Mouse (Mus musculus) embryonic fibroblast, embryonic 13.5 days (primary cell): ENCODE data around the gene Themis3. TPM values are rescaled to one million over a fixed set of nuclear protein-coding genes. Genes with fewer than 3 reads are reported as not detected.

Experiments used
- H3K27ac ChIP-seq: 2 replicates; pipeline ENCODE4 v1.5.1; 2012; ENCODE audit warnings: low read length, control low read depth, inconsistent platforms; ENCODE audit not compliant: insufficient read depth
- H3K4me1 ChIP-seq: 2 replicates; pipeline ENCODE4 v1.6.1; 2011; ENCODE audit warnings: low read length; ENCODE audit not compliant: control insufficient read depth, insufficient read depth
- H3K4me3 ChIP-seq: 2 replicates; pipeline ENCODE4 v1.5.1; 2011; ENCODE audit warnings: mild to moderate bottlenecking, control low read depth, low read length; ENCODE audit not compliant: insufficient read depth
- CTCF ChIP-seq: IDR thresholded peaks from 2 replicates; pipeline ENCODE4 v1.5.1; 2011; ENCODE audit warnings: mild to moderate bottlenecking, control low read depth, low read length, moderate library complexity, borderline replicate concordance; ENCODE audit not compliant: insufficient read depth
- POLR2A ChIP-seq: IDR thresholded peaks from 2 replicates; pipeline ENCODE4 v1.6.1; 2011; ENCODE audit warnings: low read depth, mild to moderate bottlenecking, control low read depth, low read length, moderate library complexity
- polyA plus RNA-seq: library from polyadenylated mRNA; stranded (reverse); fragments of >200 nt; gene quantifications from 2 replicates; pipeline ENCODE4 v1.2.4, GENCODE M21; 2011; ENCODE audit warnings: low read depth; ENCODE audit not compliant: missing spikeins, insufficient read length

Gene Themis3
- polyA plus RNA-seq, 1 experiment = not detected

GRCm38 (mm10) chr17:66586741-66587140, 7.7 kb downstream of the Themis3 start:
- Histone ChIP-seq H3K4me1 (no peaks in the 10 kb centered on the region), H3K27ac (no peak overlapping the region), H3K4me3 (no peak overlapping the region)
- no peak for TF ChIP-seq CTCF
- no peak for TF ChIP-seq POLR2A

GRCm38 (mm10) chr17:66586078-66586477, 8.3 kb downstream of the Themis3 start:
- TF ChIP-seq CTCF = no peak
- TF ChIP-seq POLR2A = no peak
- Histone ChIP-seq H3K4me1 (no peaks in the 10 kb centered on the region), H3K4me3 (no peak overlapping the region), H3K27ac (no peak overlapping the region)

- H3K4me1 ChIP-seq = no peaks in the 10 kb centered on the region
- no peak overlapping the region for H3K27ac ChIP-seq
- TF ChIP-seq POLR2A = no peak
- H3K4me3 ChIP-seq = no peak overlapping the region
These were observed 13.4 kb downstream of the Themis3 start for GRCm38 (mm10) chr17:66580990-66581389.

GRCm38 (mm10) chr17:66578007-66578406, 16.4 kb downstream of the Themis3 start:
- H3K4me1 ChIP-seq = no peaks in the 10 kb centered on the region
- TF ChIP-seq CTCF (peak; percentile 74; the same call in 1 of the 2 replicates), POLR2A (no peak)

GRCm38 (mm10) chr17:66577507-66577906, 16.9 kb downstream of the Themis3 start:
- Histone ChIP-seq H3K27ac (no peak overlapping the region), H3K4me3 (no peak overlapping the region), H3K4me1 (no peaks in the 10 kb centered on the region)
- TF ChIP-seq CTCF = no peak
- no peak for TF ChIP-seq POLR2A

More at GRCm38 (mm10) chr17:66578007-66578406, 16.4 kb downstream of the Themis3 start:
- Histone ChIP-seq H3K4me3 (no peak overlapping the region), H3K27ac (no peak overlapping the region)

- Histone ChIP-seq H3K27ac (no peak overlapping the region), H3K4me1 (no peaks in the 10 kb centered on the region), H3K4me3 (no peak overlapping the region)
- TF ChIP-seq CTCF (no peak), POLR2A (no peak)
These were observed 21.8 kb downstream of the Themis3 start for GRCm38 (mm10) chr17:66572677-66573060.

- H3K4me1 ChIP-seq = no peaks in the 10 kb centered on the region
- no peak overlapping the region for H3K27ac ChIP-seq
- no peak for TF ChIP-seq POLR2A
- TF ChIP-seq CTCF = no peak
- no peak overlapping the region for H3K4me3 ChIP-seq
These were observed 22.4 kb downstream of the Themis3 start for GRCm38 (mm10) chr17:66571860-66572676.

DNA sequence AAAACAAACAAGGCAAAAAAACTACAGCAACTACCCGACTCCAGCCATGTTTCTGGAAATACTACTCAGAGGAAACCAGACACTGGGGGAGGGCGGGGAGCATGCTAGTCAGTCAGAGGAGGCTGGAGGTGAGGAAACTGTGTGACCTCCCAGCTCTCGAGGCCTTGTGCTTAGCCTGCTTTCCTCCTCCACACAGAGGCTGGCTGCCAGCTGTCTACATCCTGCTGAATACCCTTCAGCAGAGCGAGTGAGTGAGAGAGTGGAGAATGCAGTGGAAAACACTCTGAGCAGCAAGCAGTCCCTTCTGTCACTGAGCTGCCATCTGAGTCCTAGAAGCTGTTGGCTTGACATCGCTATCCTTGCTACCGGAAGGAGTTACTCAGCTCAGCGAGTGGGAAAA, 30.2 kb downstream of the Themis3 start:
- no peak for TF ChIP-seq CTCF
- TF ChIP-seq POLR2A = no peak
- Histone ChIP-seq H3K27ac (no peak overlapping the region), H3K4me1 (no peaks in the 10 kb centered on the region), H3K4me3 (no peak overlapping the region)

DNA sequence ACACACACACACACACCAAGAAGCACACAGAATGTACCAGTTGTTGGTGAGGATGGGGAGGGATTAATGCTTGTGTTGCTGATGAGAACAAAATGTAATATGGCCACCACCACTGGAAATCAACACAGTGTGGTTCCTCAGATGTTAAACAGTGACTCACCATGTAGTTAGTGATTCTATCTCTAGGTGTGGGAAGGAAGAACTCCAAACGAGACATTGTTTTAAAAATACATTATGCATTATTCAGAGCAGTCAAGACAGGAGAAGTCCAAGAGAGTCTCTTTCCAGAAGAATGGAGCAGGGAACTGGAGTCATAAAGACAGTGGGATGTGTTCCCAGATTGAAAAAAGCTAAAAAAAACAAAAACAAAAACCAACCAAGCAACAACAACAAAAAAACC, 30.9 kb downstream of the Themis3 start:
- H3K4me1 ChIP-seq = no peaks in the 10 kb centered on the region
- H3K27ac ChIP-seq = no peak overlapping the region
- TF ChIP-seq POLR2A (no peak), CTCF (no peak)
- H3K4me3 ChIP-seq = no peak overlapping the region

GRCm38 (mm10) chr17:66561380-66561779, 33.0 kb downstream of the Themis3 start:
- Histone ChIP-seq H3K27ac (no peak overlapping the region), H3K4me3 (no peak overlapping the region), H3K4me1 (no peaks in the 10 kb centered on the region)
- TF ChIP-seq POLR2A = no peak
- TF ChIP-seq CTCF = no peak

DNA sequence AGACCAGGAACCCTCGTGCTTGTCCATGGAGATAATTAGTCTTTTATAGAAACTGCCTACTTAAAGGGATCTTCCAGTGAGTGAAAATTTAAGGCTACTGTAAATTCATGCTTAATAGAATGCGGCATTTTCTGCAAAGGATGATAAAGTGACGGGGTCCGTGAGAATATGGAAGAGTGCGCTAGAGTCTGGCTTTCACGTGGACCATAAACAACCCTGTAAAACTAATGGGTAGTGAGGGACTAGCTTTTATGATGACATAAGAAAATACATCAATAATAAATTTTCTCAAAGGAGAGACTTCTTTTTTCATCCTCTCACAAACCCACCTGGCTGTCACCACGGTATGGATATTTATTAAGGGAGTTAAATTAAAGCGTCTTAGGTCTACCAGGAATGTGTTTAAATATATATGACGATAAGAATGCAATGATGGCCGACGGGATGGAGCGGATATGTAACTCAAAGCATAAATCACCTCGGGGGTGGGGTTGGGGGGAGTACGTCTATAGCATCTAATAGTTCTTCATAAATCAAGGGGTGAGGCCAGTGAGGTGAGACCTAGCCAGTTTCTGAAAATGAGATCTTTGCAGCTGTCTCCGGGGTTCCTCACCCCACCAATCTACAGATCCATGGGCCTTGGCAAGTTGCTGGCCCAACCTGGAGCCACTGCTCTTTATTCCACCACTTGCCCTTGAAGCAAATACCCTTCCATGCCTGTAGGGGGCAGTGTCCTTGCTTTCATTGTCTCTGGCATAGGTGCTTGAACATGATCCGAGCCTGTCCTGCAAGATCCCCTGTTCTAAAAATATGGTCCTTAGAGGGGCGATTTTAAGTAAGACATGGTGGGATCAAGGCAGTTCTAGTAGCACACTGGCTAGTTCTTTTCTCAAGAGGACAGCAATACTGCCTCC, 35.8 kb downstream of the Themis3 start:
- TF ChIP-seq CTCF (no peak), POLR2A (no peak)
- no peaks in the 10 kb centered on the region for H3K4me1 ChIP-seq
- no peak overlapping the region for H3K4me3 ChIP-seq
- no peak overlapping the region for H3K27ac ChIP-seq
